ENCODE assay signal across 9 mouse cellular contexts in genomic region chr3:145119425-145119824, GRCm38 (mm10). TPM values are rescaled to one million over a fixed set of nuclear protein-coding genes. Genes with fewer than 3 reads are reported as not detected.
DNase-seq lines count a peak whose midpoint lies in the region; ATAC-seq and TF ChIP-seq lines count a peak whose summit lies in the region.
"Had no signal": no experiment of that assay in that cellular context is flagged by ENCODE, and none has a peak within 500 bp of the region (broad histone marks: within the 10 kb centered on the region; RNA-seq: fewer than 3 reads in every experiment).

No protein-coding gene starts in this region.

- peak overlapping the region; percentile 65 for H3K4me2 ChIP-seq in heart, embryonic 11.5 days
- H3K4me2 ChIP-seq in forebrain, embryonic 16.5 days (ENCODE audit: low read length): peak overlapping the region; percentile 88

- H3K4me1 ChIP-seq in heart, embryonic 11.5 days (ENCODE audit: control insufficient read depth, insufficient read depth, low read length): 0 out of 2 replicates have a peak, but pooled peaks cover 4% of the 10 kb centered on the region
- H3K4me1 ChIP-seq in G1E (ENCODE audit: insufficient read depth, low read depth, low read length): peaks cover 40% of the 10 kb centered on the region
- peaks cover 10% of the 10 kb centered on the region for H3K4me1 ChIP-seq in forebrain, embryonic 16.5 days (replicated peaks; ENCODE audit: control insufficient read depth, insufficient read depth, low read length)

- 80% methylated on average over 7 of the region's 7 CpGs for WGBS in heart, embryonic 11.5 days (ENCODE audit: insufficient replicate concordance)
- WGBS in forebrain, embryonic 16.5 days: 73% methylated on average over 7 of the region's 7 CpGs
- WGBS in macrophage (ENCODE audit: missing documents): 77% methylated on average over 7 of the region's 7 CpGs

- no peaks in the 10 kb centered on the region for H3K27me3 ChIP-seq in heart, embryonic 11.5 days (ENCODE audit: control insufficient read depth, insufficient read depth, low read length)
- no peaks in the 10 kb centered on the region for H3K27me3 ChIP-seq in G1E (ENCODE audit: insufficient read depth, low read length)
- no peaks in the 10 kb centered on the region for H3K27me3 ChIP-seq in forebrain, embryonic 16.5 days (replicated peaks; ENCODE audit: control insufficient read depth, insufficient read depth, low read length)

- no peak overlapping the region for H3K27ac ChIP-seq in heart, embryonic 11.5 days (ENCODE audit: low read depth, low read length)
- H3K27ac ChIP-seq in forebrain, embryonic 16.5 days (ENCODE audit: low read length): no peak overlapping the region
- H3K27ac ChIP-seq in macrophage: peak overlapping the region; percentile 93

- peak overlapping the region; percentile 73 for H3K4me3 ChIP-seq in heart, embryonic 11.5 days (ENCODE audit: low read depth, low read length)
- peak overlapping the region; percentile 88 for H3K4me3 ChIP-seq in G1E (ENCODE audit: low read depth, low read length)
- peak overlapping the region; percentile 94 for H3K4me3 ChIP-seq in forebrain, embryonic 16.5 days (replicated peaks; ENCODE audit: low read length)
- peak overlapping the region; percentile 86 for H3K4me3 ChIP-seq in macrophage (ENCODE audit: inconsistent target)

- TF ChIP-seq CTCF in G1E (IDR thresholded peaks at IDR 0.05; ENCODE audit: low read depth, low read length): no peak

- H3K9me3 ChIP-seq in heart, embryonic 11.5 days (replicated peaks; ENCODE audit: control insufficient read depth, low read length): no peaks in the 10 kb centered on the region
- no peaks in the 10 kb centered on the region for H3K9me3 ChIP-seq in G1E (replicated peaks)
- no peaks in the 10 kb centered on the region for H3K9me3 ChIP-seq in forebrain, embryonic 16.5 days (ENCODE audit: control insufficient read depth, low read length)

- intact Hi-C loops in heart, postnatal 25 days (cut with DNase I): no loop called here
- intact Hi-C loops in gastrocnemius, postnatal 14 days (cut with DNase I; ENCODE audit: low total_unique reads): no loop called here

- no peaks in the 10 kb centered on the region for H3K79me2 ChIP-seq in macrophage (ENCODE audit: inconsistent target)

- peak overlapping the region; percentile 90 for H3K9ac ChIP-seq in heart, embryonic 11.5 days (ENCODE audit: low read depth, low read length)
- H3K9ac ChIP-seq in forebrain, embryonic 16.5 days (replicated peaks; ENCODE audit: low read depth, low read length): peak overlapping the region; percentile 88; the same call in 1 of the 2 replicates

- DNase-seq in heart, postnatal 25 days (ENCODE audit: low spot score): no peak
- DNase-seq in G1E (ENCODE audit: low spot score): peak; percentile 15
- DNase-seq in spleen, adult 18-20 months: no peak
- no peak for DNase-seq in gastrocnemius, postnatal 14 days

- no peaks in the 10 kb centered on the region for H3K36me3 ChIP-seq in heart, embryonic 11.5 days (ENCODE audit: control insufficient read depth, insufficient read depth, low read length)
- peaks cover 11% of the 10 kb centered on the region for H3K36me3 ChIP-seq in G1E (replicated peaks)
- H3K36me3 ChIP-seq in forebrain, embryonic 16.5 days (ENCODE audit: control insufficient read depth, insufficient read depth): no peaks in the 10 kb centered on the region
- no peaks in the 10 kb centered on the region for H3K36me3 ChIP-seq in macrophage (ENCODE audit: inconsistent target)

- no peak for ATAC-seq in heart, embryonic 11.5 days (replicated peaks; ENCODE audit: insufficient number of reproducible peaks, low FRiP score, low TSS enrichment)
- ATAC-seq in G1E (ENCODE audit: extremely low read depth, insufficient number of reproducible peaks, low FRiP score, poor library complexity, severe bottlenecking): no peak
- ATAC-seq in forebrain, embryonic 16.5 days: no peak
- ATAC-seq in megakaryocyte progenitor cell, adult 5-6 weeks (replicated peaks; ENCODE audit: poor library complexity): no peak

RNA-seq across cellular contexts. Expression of gene Odf2l, which starts 1.0 kb away (rescaled TPM):
- 13.9 and 14.3 TPM in 2 replicates for polyA plus RNA-seq in heart, embryonic 11.5 days (2014; fragmentation: Nextera tagmentation; extraction: Ambion mirVana)
- total RNA-seq in heart, postnatal 25 days (2021): 10 to 100 TPM; 10.0 to 10.8 TPM
- 91.1 and 103 TPM in 2 replicates for total RNA-seq in G1E (2014; fragmentation: Nextera tagmentation)
- 37.8 and 43.0 TPM in 2 replicates for total RNA-seq in G1E (2017)
- polyA plus RNA-seq in G1E (2012): 3.8 and 4.2 TPM in 2 replicates
- 15.0 and 17.0 TPM in 2 replicates for polyA plus RNA-seq in forebrain, embryonic 16.5 days (2015; fragmentation: Nextera tagmentation; extraction: Ambion mirVana)
- 100 to 1,000 TPM in 20 of 26 experiments, 10 to 100 TPM in 6; 69.2 to 133 (median 105) TPM for total RNA-seq in macrophage (2018; cell fraction: chromatin; rRNA removed)
- 10 to 100 TPM in 16 of 26 experiments, 1 to 10 TPM in 10; 8.1 to 14.9 (median 10.8) TPM for total RNA-seq in macrophage (2018; cell fraction: cytosol; rRNA removed)
- total RNA-seq in macrophage (2018; cell fraction: nucleus; rRNA removed): 10 to 100 TPM; 40.0 to 80.4 (median 60.6) TPM
- polyA plus RNA-seq in macrophage (2018): 9.3 to 9.6 TPM (median 9.3 TPM) in 3 replicates
- 43.3 and 46.6 TPM in 2 replicates for total RNA-seq in megakaryocyte progenitor cell, adult 5-6 weeks (2015)
- 23.2 and 37.2 TPM in 2 replicates for total RNA-seq in megakaryocyte progenitor cell, adult 5-6 weeks (2017)
- 1 to 10 TPM; 6.4 to 7.0 TPM for total RNA-seq in gastrocnemius, postnatal 14 days (2021)

RNA-seq across cellular contexts. Expression of gene Clca2, which starts 20.2 kb away (rescaled TPM):
- 0.23 TPM in 1 of 2 replicates, not detected in the other for polyA plus RNA-seq in heart, embryonic 11.5 days (2014; fragmentation: Nextera tagmentation; extraction: Ambion mirVana)
- under 1 TPM; 0.05 to 0.28 TPM for total RNA-seq in heart, postnatal 25 days (2021)
- total RNA-seq in G1E (2014; fragmentation: Nextera tagmentation): not detected in 2 replicates
- total RNA-seq in G1E (2017): 0.05 TPM in 1 of 2 replicates, not detected in the other
- polyA plus RNA-seq in G1E (2012): not detected in 2 replicates
- polyA plus RNA-seq in forebrain, embryonic 16.5 days (2015; fragmentation: Nextera tagmentation; extraction: Ambion mirVana): 0.05 and 0.06 TPM in 2 replicates
- under 1 TPM in 1 of 26 experiments, not detected in 25; 0.26 TPM for total RNA-seq in macrophage (2018; cell fraction: chromatin; rRNA removed)
- total RNA-seq in macrophage (2018; cell fraction: cytosol; rRNA removed): not detected
- under 1 TPM in 1 of 26 experiments, not detected in 25; 0.12 TPM for total RNA-seq in macrophage (2018; cell fraction: nucleus; rRNA removed)
- not detected in 3 replicates for polyA plus RNA-seq in macrophage (2018)
- not detected in 2 replicates for total RNA-seq in megakaryocyte progenitor cell, adult 5-6 weeks (2015)
- total RNA-seq in megakaryocyte progenitor cell, adult 5-6 weeks (2017): not detected in 2 replicates
- total RNA-seq in gastrocnemius, postnatal 14 days (2021): under 1 TPM; 0.38 to 0.64 TPM
- total RNA-seq: hematopoietic stem cell, adult 5-6 weeks had no signal
